Mouse (Mus musculus) heart, adult 2 months (tissue): ENCODE data around the gene Tspan33. TPM values are rescaled to one million over a fixed set of nuclear protein-coding genes. Genes with fewer than 3 reads are reported as not detected.
"Not testable (repeated sequence)": the region's sequence is repeated elsewhere in the genome, so short reads cannot be mapped to it uniquely, and the experiment has no call there.

Experiments
- DNase-seq, 2 experiments: peaks; one replicate each; pipeline ENCODE4 v3.0.0; 2021
- H3K27ac ChIP-seq: fragments of 200-600 bp; 2 replicates; pipeline ENCODE4 v1.8.1; 2022
- H3K27me3 ChIP-seq: fragments of 200-500 bp; 2 replicates; pipeline ENCODE4 v1.6.1; 2012; ENCODE audit warnings: mild to moderate bottlenecking, low read length, inconsistent platforms, mixed read lengths; ENCODE audit not compliant: control insufficient read depth, insufficient read depth
- H3K36me3 ChIP-seq: fragments of 200-500 bp; 2 replicates; pipeline ENCODE4 v1.6.1; 2012; ENCODE audit warnings: low read length, inconsistent platforms; ENCODE audit not compliant: control insufficient read depth, insufficient read depth
- H3K4me1 ChIP-seq: fragments of 200-500 bp; 2 replicates; pipeline ENCODE4 v1.6.1; 2011; ENCODE audit warnings: low read length; ENCODE audit not compliant: control insufficient read depth, insufficient read depth
- H3K4me3 ChIP-seq: fragments of 200-600 bp; 2 replicates; pipeline ENCODE4 v1.8.1; 2022
- H3K79me2 ChIP-seq: fragments of 200-500 bp; replicated peaks from 2 replicates; pipeline ENCODE4 v1.6.1; 2012; ENCODE audit warnings: mild to moderate bottlenecking, inconsistent platforms, low read length, moderate library complexity, mixed read lengths; ENCODE audit not compliant: control insufficient read depth, insufficient read depth
- H3K9ac ChIP-seq: fragments of 200-500 bp; 2 replicates; pipeline ENCODE4 v1.6.1; 2012; ENCODE audit warnings: low read depth, mild to moderate bottlenecking, control low read depth, inconsistent platforms, low read length, mixed read lengths
- CTCF ChIP-seq: fragments of 200-600 bp; IDR thresholded peaks from 2 replicates; pipeline ENCODE4 v1.8.1; 2022; ENCODE audit warnings: antibody characterized with exemption, mild to moderate bottlenecking, moderate library complexity
- EP300 ChIP-seq: fragments of 200-500 bp; IDR thresholded peaks from 2 replicates; pipeline ENCODE4 v1.6.1; 2011; ENCODE audit warnings: low read depth, low read length, control low read depth; ENCODE audit not compliant: insufficient read depth
- POLR2A ChIP-seq: fragments of 200-500 bp; IDR thresholded peaks from 2 replicates; pipeline ENCODE4 v1.6.1; 2011; ENCODE audit warnings: mild to moderate bottlenecking, low read depth, low read length, control low read depth; ENCODE audit not compliant: insufficient read depth
- WGBS: fragments of 180-500 bp; shearing (Covaris S2); methylation state at CpG from one replicate; pipeline ENCODE4 v1.1.7; 2018; 5-methylcytosine and 5-hydroxymethylcytosine counted together
- intact Hi-C: fragments of 180-260 bp; cut with DNase I; formaldehyde crosslinking; loops from one replicate; pipeline ENCODE4 v1.15.1; 2025
- polyA plus RNA-seq: library from polyadenylated mRNA; depleted of rRNA; stranded (reverse); fragments of >200 nt; gene quantifications from 2 replicates; pipeline ENCODE4 v1.2.3, GENCODE M21; 2012
- total RNA-seq, 2 experiments: library from RNA; stranded (reverse); gene quantifications; 2 replicates each; pipeline ENCODE4 v1.2.3; 2021

The Tspan33 gene
- total and polyA plus RNA-seq, 3 experiments, result 2.2 to 2.7 (median 2.5) TPM

DNA sequence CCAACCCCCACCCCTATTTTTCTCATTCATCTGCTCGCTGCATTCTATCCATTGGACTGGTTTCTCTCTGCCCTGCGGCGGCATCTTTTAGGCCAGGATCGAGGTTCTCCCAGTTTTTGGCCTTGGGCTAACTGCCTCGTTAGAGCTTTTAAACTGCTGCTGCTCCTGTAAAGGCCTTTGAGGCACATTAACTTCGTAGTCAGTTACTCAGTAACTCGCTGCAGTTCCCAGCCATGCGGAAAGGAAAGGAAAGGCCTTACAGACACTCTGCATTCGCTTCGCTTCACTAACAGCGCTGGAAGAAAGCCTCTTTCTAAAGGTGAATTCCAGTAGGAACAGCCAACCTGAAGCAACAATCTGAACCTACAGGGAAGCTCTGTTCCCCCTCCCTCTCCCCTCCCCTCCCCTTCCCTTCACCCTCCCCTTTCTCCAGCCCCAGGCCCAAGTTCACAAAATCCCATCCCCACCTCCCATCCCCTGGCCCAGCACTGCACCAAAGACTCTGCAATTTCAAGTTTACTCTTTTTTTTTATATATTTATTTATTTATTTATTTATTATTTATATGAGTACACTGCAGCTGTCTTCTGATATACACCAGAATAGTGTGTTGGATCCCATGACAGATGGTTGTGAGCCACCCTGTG lies 33.2 kb upstream of the Tspan33 start:
- no peak for DNase-seq
- intact Hi-C loops, result no loop called here
- Histone ChIP-seq H3K36me3 (no peaks in the 10 kb centered on the region), H3K79me2 (no peaks in the 10 kb centered on the region), H3K27ac (no peak overlapping the region), H3K27me3 (no peaks in the 10 kb centered on the region), H3K4me1 (no peaks in the 10 kb centered on the region), H3K9ac (no peak overlapping the region), H3K4me3 (no peak overlapping the region)
- WGBS, result 85% methylated on average over 11 of the region's 11 CpGs
- TF ChIP-seq EP300, result no peak
- no peak for TF ChIP-seq POLR2A
- no peak for TF ChIP-seq CTCF

DNA sequence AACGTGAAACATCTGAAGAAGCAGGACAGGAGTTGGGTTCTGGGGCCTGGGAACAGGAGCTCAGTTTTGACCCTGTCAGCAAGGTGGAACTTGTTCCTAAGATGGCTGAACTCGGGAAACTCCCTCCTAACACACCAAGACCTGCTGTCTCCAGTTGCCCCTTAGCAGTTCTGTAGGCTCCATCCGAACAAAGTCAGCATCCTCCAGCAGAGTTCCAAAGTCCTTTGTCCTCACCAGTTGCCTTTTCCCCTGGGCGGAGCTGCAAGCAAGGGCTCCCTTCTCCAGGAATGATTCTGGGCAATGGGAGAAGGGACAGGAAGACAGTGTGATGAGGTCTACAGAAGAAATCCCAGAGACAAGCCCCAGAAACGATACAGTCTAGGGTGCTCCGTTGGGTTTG lies 26.8 kb upstream of the Tspan33 start:
- intact Hi-C loops, result no loop called here
- no peak for DNase-seq
- Histone ChIP-seq H3K36me3 (no peaks in the 10 kb centered on the region), H3K27ac (no peak overlapping the region), H3K79me2 (no peaks in the 10 kb centered on the region), H3K27me3 (no peaks in the 10 kb centered on the region), H3K4me1 (no peaks in the 10 kb centered on the region), H3K4me3 (no peak overlapping the region), H3K9ac (no peak overlapping the region)
- TF ChIP-seq POLR2A (no peak), EP300 (no peak), CTCF (no peak)
- WGBS, result 56% methylated on average over 6 of the region's 6 CpGs

DNA sequence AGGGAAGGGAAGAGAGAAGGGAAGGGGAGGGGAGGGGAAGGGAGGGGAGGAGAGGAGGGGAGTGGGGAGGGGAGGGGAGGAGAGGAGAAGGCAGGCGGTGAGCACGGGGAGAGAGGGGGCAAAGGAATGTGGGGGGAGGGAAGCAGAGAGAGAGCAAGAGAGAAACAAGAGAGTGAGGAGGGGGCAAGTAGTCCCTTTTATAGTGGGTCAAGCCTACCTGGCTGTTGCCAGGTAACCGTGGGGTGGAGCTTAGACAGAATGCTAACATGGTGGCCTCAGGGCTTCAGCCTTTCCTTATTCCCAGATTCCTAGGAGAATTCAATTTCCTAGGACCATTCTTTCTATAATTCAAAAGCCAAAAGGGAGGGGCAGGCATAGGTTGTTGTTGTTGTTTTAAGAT lies 22.3 kb upstream of the Tspan33 start:
- H3K36me3 ChIP-seq, result no peaks in the 10 kb centered on the region
- H3K27ac ChIP-seq, result no peak overlapping the region
- H3K27me3 ChIP-seq, result no peaks in the 10 kb centered on the region; the same call in 1 of the 2 replicates
- no peaks in the 10 kb centered on the region for H3K4me1 ChIP-seq
- no peak for TF ChIP-seq CTCF
- TF ChIP-seq POLR2A, result no peak
- no peak for TF ChIP-seq EP300
- no peaks in the 10 kb centered on the region for H3K79me2 ChIP-seq
- H3K9ac ChIP-seq, result no peak overlapping the region
- no peak for DNase-seq
- 16% methylated on average over 2 of the region's 3 CpGs for WGBS
- intact Hi-C loops, result no loop called here
- H3K4me3 ChIP-seq, result no peak overlapping the region

DNA sequence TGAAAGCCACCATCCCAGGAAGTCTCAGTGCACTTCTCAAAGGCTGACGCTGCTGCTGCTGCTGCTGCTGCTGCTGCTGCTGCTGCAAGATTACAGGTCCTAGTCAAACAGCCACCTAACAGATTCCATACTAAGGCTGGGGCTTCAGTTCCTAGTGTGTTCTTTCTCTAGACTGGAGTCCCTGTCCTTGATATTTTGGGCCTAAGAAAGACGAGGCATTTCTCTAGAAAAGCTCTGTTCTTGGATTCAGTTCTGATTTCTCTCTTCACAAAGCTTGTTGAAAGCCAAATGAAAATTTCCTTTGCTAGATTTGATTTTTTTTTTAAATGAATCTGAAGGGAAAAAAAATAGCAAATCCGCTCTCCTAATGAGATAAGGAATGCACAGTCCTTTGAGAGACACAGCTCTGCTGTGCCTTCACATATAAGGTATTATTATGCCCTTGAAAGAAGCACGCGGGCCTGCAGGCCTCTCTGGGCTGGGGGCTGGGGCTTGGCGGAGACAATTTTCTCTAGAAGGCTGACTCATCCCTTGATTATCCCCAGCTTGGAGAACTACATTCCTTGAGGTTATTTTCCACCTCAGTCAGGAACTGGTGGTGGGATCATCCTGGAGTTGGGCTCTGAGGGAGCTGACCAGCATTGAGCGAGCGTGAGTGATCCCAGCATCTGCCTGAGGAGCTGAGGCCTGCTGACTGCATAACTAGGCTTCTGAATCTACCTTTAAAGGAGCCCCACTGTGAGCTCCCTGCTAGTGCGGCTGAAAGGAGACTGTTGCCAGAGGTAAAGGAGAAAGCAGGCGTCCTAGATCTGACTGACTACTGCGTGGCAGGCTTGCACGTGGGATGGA lies 21.2 kb upstream of the Tspan33 start:
- Histone ChIP-seq H3K36me3 (no peaks in the 10 kb centered on the region), H3K4me3 (no peak overlapping the region), H3K9ac (no peak overlapping the region), H3K27me3 (no peaks in the 10 kb centered on the region; the same call in 1 of the 2 replicates), H3K79me2 (no peaks in the 10 kb centered on the region), H3K4me1 (no peaks in the 10 kb centered on the region), H3K27ac (no peak overlapping the region)
- TF ChIP-seq CTCF, result no peak
- no peak for TF ChIP-seq POLR2A
- no peak for TF ChIP-seq EP300
- intact Hi-C loops, result no loop called here
- WGBS, result 49% methylated on average over 12 of the region's 12 CpGs
- DNase-seq, result no peak

- DNase-seq, result no peak
- Histone ChIP-seq H3K4me3 (no peak overlapping the region), H3K27ac (no peak overlapping the region), H3K9ac (no peak overlapping the region), H3K79me2 (no peaks in the 10 kb centered on the region), H3K4me1 (no peaks in the 10 kb centered on the region), H3K36me3 (no peaks in the 10 kb centered on the region), H3K27me3 (no peaks in the 10 kb centered on the region; the same call in 1 of the 2 replicates)
- intact Hi-C loops, result no loop called here
- 36% methylated on average over 2 of the region's 2 CpGs for WGBS
- TF ChIP-seq CTCF, result no peak
- TF ChIP-seq POLR2A, result no peak
- TF ChIP-seq EP300, result no peak
These were observed 20.3 kb upstream of the Tspan33 start for GRCm38 (mm10) chr6:29673739-29674138.

- WGBS, result 75% methylated on average over 10 of the region's 10 CpGs
- H3K4me1 ChIP-seq, H3K9ac ChIP-seq, H3K79me2 ChIP-seq, H3K27ac ChIP-seq, DNase-seq, intact Hi-C loops, H3K27me3 ChIP-seq, H3K36me3 ChIP-seq, H3K4me3 ChIP-seq: not testable (repeated sequence)
These were observed 14.0 kb upstream of the Tspan33 start for GRCm38 (mm10) chr6:29679947-29680550.
